Mouse (Mus musculus): ENCODE data around the gene C1qa. TPM values are rescaled to one million over a fixed set of nuclear protein-coding genes. Genes with fewer than 3 reads are reported as not detected.

C1qa gene
- polyA plus RNA-seq, 1 experiment: 34.0 TPM

DNA sequence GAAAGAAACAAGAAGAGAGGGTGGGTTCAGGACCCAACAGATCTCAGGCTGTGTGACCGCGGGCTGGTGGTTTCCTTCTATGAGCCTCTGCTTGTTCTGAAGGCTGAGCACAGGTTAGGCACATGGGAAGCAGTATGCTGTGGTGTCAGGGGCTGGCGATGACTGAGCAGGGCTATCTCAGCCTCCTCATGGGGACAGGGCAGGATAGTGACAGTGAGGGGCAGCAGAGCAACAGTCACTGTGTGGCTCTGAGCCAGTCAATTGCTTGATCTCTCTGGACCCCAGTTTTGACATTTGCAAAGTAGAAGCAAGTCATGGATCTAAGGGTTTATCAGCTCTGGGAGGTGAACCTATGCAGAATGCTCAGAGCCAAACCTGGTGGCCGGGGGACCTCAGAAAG is 7.5 kb downstream of the C1qa start:
- DNase-seq: no peak
- no peak overlapping the region for H3K4me3 ChIP-seq (replicated peaks; ENCODE audit: insufficient read depth, low read depth, low read length)
- no peaks in the 10 kb centered on the region for H3K27me3 ChIP-seq (ENCODE audit: control insufficient read depth, insufficient read depth, low read length)
- no peak overlapping the region for H3K27ac ChIP-seq (ENCODE audit: insufficient read depth, low read length)
- WGBS: 82% methylated on average over 4 of the region's 4 CpGs
- TF ChIP-seq CTCF (IDR thresholded peaks at IDR 0.05; ENCODE audit: borderline replicate concordance, insufficient read depth, low read depth, low read length) (no peak), POLR2A (IDR thresholded peaks at IDR 0.05; ENCODE audit: borderline replicate concordance, insufficient read depth, low read length) (no peak)
- H3K4me1 ChIP-seq (ENCODE audit: control insufficient read depth, insufficient read depth, low read length): no peaks in the 10 kb centered on the region

DNA sequence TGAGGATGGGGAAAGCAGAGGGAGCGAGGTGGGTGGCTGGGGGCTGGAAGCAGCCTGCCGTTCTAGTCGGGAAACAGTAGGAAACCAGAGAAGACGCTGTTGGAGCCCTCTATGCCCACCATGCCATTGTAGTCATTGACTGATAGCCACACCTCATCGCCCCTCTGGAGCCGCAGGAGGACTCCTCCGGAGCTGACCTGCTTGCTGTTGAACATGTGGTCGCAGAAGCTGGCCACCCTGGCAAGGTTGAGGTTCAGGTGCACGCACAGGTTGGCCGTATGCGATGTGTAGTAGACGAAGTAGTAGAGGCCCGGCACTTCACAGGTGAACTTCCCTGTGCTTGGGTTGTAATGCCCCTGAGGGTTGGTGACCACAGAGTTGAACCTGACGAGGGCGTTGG is 8.6 kb downstream of the C1qa start:
- no peak for TF ChIP-seq POLR2A (IDR thresholded peaks at IDR 0.05; ENCODE audit: borderline replicate concordance, insufficient read depth, low read length)
- TF ChIP-seq CTCF (IDR thresholded peaks at IDR 0.05; ENCODE audit: borderline replicate concordance, insufficient read depth, low read depth, low read length): no peak
- H3K4me1 ChIP-seq (ENCODE audit: control insufficient read depth, insufficient read depth, low read length): no peaks in the 10 kb centered on the region
- no peaks in the 10 kb centered on the region for H3K27me3 ChIP-seq (ENCODE audit: control insufficient read depth, insufficient read depth, low read length)
- DNase-seq: no peak
- 83% methylated on average over 15 of the region's 15 CpGs for WGBS
- no peak overlapping the region for H3K27ac ChIP-seq (ENCODE audit: insufficient read depth, low read length)
- no peak overlapping the region for H3K4me3 ChIP-seq (replicated peaks; ENCODE audit: insufficient read depth, low read depth, low read length)

DNA sequence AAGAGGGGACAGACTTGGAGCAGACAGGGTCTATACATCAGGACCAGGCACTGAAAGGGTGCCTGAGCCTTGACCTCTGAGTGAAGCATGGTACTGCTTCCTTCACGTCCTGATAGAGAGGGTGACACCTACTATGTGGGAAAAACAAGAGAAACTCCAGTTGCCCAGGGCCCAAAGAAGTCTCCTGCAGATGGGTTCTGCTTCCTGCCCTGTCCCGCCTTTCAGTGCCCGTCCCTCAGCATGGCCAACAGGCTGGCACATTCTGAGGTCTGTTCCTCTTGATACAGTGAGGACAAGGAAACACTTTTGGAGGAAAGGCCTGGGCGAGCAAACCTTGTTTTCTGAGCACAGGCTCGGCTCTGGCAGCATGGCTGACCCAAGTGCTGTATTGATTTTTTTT is 10.9 kb downstream of the C1qa start:
- Histone ChIP-seq H3K27me3 (ENCODE audit: control insufficient read depth, insufficient read depth, low read length) (no peaks in the 10 kb centered on the region), H3K4me1 (ENCODE audit: control insufficient read depth, insufficient read depth, low read length) (no peaks in the 10 kb centered on the region), H3K27ac (ENCODE audit: insufficient read depth, low read length) (no peak overlapping the region), H3K4me3 (replicated peaks; ENCODE audit: insufficient read depth, low read depth, low read length) (no peak overlapping the region)
- no peak for TF ChIP-seq CTCF (IDR thresholded peaks at IDR 0.05; ENCODE audit: borderline replicate concordance, insufficient read depth, low read depth, low read length)
- TF ChIP-seq POLR2A (IDR thresholded peaks at IDR 0.05; ENCODE audit: borderline replicate concordance, insufficient read depth, low read length): no peak
- DNase-seq: no peak
- 76% methylated on average over 5 of the region's 5 CpGs for WGBS

DNA sequence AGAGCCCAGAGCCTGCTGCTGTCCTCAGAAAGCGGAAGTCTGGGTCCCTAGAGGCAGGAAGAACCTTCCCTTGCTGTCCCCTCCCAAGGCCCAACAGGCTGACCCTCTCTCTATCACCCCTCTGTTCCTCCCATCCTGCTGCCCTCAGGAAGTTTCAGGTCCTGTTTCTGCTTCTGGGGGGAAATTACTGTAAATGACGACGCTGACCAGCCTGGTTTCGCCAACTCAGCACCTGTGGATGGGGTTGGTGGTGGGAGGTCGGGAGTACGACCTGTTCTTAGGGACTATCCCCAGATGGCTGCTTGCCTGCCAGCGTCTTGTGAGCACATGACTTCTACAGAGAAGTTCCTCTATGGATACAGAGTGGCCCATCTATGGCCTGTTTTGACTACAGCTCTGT is 12.5 kb downstream of the C1qa start, which contains the start of gene C1qb:
C1qb (minus strand) TSS at position 87 of the 400 bp plus-strand sequence.
- Histone ChIP-seq H3K4me3 (replicated peaks; ENCODE audit: insufficient read depth, low read depth, low read length) (no peak within 1 kb of the TSS), H3K27ac (ENCODE audit: insufficient read depth, low read length) (no peak within 1 kb of the TSS), H3K4me1 (ENCODE audit: control insufficient read depth, insufficient read depth, low read length) (no peaks in the 10 kb centered on the region), H3K27me3 (ENCODE audit: control insufficient read depth, insufficient read depth, low read length) (no peaks in the 10 kb centered on the region)
- 84% methylated on average over 7 of the region's 7 CpGs for WGBS
- DNase-seq: no peak
- TF ChIP-seq POLR2A (IDR thresholded peaks at IDR 0.05; ENCODE audit: borderline replicate concordance, insufficient read depth, low read length) (no peak), CTCF (IDR thresholded peaks at IDR 0.05; ENCODE audit: borderline replicate concordance, insufficient read depth, low read depth, low read length) (no peak)

DNA sequence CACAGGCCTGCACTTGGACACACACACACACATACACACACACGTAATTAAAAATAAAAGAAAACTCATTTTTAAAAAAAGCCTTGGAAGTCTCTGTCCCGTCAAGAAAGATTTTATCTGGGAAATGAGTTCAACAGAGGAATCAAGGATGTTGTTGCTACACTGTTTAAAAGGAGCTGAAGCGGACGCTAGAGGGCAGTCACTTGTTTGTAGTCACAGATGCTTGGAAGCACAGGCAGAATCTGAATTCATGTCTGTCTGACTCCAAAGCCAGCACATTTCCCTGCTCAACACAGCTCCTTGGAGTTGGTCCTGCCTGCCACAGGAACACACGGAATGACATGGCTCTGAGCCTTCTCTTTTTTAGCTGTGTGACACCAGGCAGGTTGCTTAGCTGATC is 20.0 kb downstream of the C1qa start:
- peak; percentile 15 to 22 for DNase-seq
- no peaks in the 10 kb centered on the region for H3K27me3 ChIP-seq (ENCODE audit: control insufficient read depth, insufficient read depth, low read length)
- no peak overlapping the region for H3K27ac ChIP-seq (ENCODE audit: insufficient read depth, low read length)
- H3K4me3 ChIP-seq (replicated peaks; ENCODE audit: insufficient read depth, low read depth, low read length): no peak overlapping the region
- H3K4me1 ChIP-seq (ENCODE audit: control insufficient read depth, insufficient read depth, low read length): no peaks in the 10 kb centered on the region
- TF ChIP-seq POLR2A (IDR thresholded peaks at IDR 0.05; ENCODE audit: borderline replicate concordance, insufficient read depth, low read length) (no peak), CTCF (IDR thresholded peaks at IDR 0.05; ENCODE audit: borderline replicate concordance, insufficient read depth, low read depth, low read length) (peak; percentile 45; the same call in 1 of the 2 replicates)
- WGBS: 36% methylated on average over 5 of the region's 5 CpGs

DNA sequence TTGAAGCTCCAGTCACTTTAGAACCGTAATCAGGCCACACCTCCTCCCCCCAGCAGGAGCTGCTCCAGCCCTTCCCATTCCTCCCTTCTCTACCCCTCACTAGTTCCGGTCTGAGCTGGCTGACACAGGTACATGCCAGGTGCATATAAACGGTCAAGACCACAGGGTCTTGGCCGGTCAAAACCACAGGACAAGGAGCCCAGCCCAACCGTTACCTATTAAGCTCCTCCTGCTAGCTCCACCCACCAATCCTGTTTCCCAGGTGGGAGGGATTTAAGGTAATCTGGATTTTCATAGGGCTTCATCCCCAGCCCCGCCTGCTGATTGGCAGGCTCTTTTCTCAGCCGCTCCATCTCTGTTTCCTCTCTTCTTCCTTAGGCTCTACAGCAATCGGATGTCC is 20.4 kb downstream of the C1qa start:
- Histone ChIP-seq H3K27ac (ENCODE audit: insufficient read depth, low read length) (no peak overlapping the region), H3K4me1 (ENCODE audit: control insufficient read depth, insufficient read depth, low read length) (no peaks in the 10 kb centered on the region), H3K27me3 (ENCODE audit: control insufficient read depth, insufficient read depth, low read length) (no peaks in the 10 kb centered on the region), H3K4me3 (replicated peaks; ENCODE audit: insufficient read depth, low read depth, low read length) (no peak overlapping the region)
- 65% methylated on average over 8 of the region's 8 CpGs for WGBS
- DNase-seq: no peak
- TF ChIP-seq CTCF (IDR thresholded peaks at IDR 0.05; ENCODE audit: borderline replicate concordance, insufficient read depth, low read depth, low read length) (no peak), POLR2A (IDR thresholded peaks at IDR 0.05; ENCODE audit: borderline replicate concordance, insufficient read depth, low read length) (no peak)

DNA sequence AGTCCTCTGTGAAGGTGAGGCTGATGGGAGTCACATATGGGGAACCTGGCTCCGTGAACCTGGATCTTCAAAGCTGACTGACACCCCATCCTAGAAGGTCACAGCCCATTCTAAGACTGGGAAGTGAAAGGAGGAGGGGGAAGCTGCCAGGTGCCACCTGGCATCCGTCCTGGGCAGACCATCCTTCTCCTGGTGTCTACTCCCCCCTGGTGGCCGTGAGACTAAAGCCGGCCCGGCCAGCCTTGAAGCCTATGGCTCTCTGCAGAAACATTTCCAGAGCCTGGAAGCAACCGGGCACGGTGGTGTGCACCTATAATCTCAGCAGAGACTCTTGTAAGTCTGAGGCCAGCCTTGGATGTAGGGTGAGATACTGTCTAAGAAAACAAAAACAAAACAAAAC is 21.6 kb downstream of the C1qa start:
- no peaks in the 10 kb centered on the region for H3K27me3 ChIP-seq (ENCODE audit: control insufficient read depth, insufficient read depth, low read length)
- WGBS: 16% methylated on average over 7 of the region's 7 CpGs
- no peak overlapping the region for H3K4me3 ChIP-seq (replicated peaks; ENCODE audit: insufficient read depth, low read depth, low read length)
- peak; percentile 59 for TF ChIP-seq CTCF (IDR thresholded peaks at IDR 0.05; ENCODE audit: borderline replicate concordance, insufficient read depth, low read depth, low read length)
- no peak for TF ChIP-seq POLR2A (IDR thresholded peaks at IDR 0.05; ENCODE audit: borderline replicate concordance, insufficient read depth, low read length)
- no peak overlapping the region for H3K27ac ChIP-seq (ENCODE audit: insufficient read depth, low read length)
- H3K4me1 ChIP-seq (ENCODE audit: control insufficient read depth, insufficient read depth, low read length): no peaks in the 10 kb centered on the region
- DNase-seq: peak; percentile 26 to 37

DNA sequence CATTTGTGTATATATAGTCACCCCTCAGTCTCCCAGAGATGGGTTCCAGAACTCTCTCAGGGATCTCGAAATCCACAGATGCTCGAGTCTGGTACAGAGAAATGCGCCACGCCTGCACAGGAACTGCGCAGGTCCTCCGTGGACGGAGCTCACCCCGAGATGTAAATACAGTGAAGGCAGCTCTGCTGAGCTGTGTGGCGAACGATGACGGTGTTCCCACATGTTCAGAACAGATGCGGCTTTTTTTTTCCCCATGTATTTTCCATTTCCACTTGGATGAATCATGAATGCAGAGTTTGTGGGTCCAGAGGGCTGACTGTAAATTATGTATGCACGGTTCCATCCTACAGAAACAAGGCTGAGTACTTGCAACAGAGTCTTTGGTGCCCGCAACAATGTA is 23.6 kb downstream of the C1qa start:
- 92% methylated on average over 14 of the region's 14 CpGs for WGBS
- no peaks in the 10 kb centered on the region for H3K4me1 ChIP-seq (ENCODE audit: control insufficient read depth, insufficient read depth, low read length)
- no peak overlapping the region for H3K4me3 ChIP-seq (replicated peaks; ENCODE audit: insufficient read depth, low read depth, low read length)
- DNase-seq: no peak
- TF ChIP-seq CTCF (IDR thresholded peaks at IDR 0.05; ENCODE audit: borderline replicate concordance, insufficient read depth, low read depth, low read length): no peak
- TF ChIP-seq POLR2A (IDR thresholded peaks at IDR 0.05; ENCODE audit: borderline replicate concordance, insufficient read depth, low read length): no peak
- H3K27me3 ChIP-seq (ENCODE audit: control insufficient read depth, insufficient read depth, low read length): no peaks in the 10 kb centered on the region
- no peak overlapping the region for H3K27ac ChIP-seq (ENCODE audit: insufficient read depth, low read length)

Data from cerebellum, adult 2 months (tissue).